Mouse (Mus musculus) left cerebral cortex, postnatal 10 days (tissue): ENCODE measurements around the gene Upk3a. TPM values are rescaled to one million over a fixed set of nuclear protein-coding genes. Genes with fewer than 3 reads are reported as not detected.

Experiments used
- DNase-seq, 2 experiments: peaks; one replicate each; pipeline ENCODE4 v3.0.0; 2021 to 2022; ENCODE audit warnings: low spot score in 2 of 2, mixed read lengths in 1 of 2; ENCODE audit errors: extremely low spot score in 1 of 2
- intact Hi-C: fragments of 180-260 bp; cut with DNase I; formaldehyde crosslinking; loops from one replicate; pipeline ENCODE4 v1.15.1; 2025
- total RNA-seq, 2 experiments: library from RNA; stranded (reverse); gene quantifications; 2 replicates each; pipeline ENCODE4 v1.2.3; 2021

Gene Upk3a
- total RNA-seq = under 1 TPM; 0.32 to 0.65 TPM

GRCm38 (mm10) chr15:85016951-85017664 is at the start of gene Upk3a:
Gene Upk3a (plus strand): TSS chr15:85017141.
- intact Hi-C loops = no loop called here

GRCm38 (mm10) chr15:84968534-84968933 is 48.4 kb upstream of the Upk3a start:
- intact Hi-C loops = no loop called here
- no peak for DNase-seq

More at GRCm38 (mm10) chr15:85016951-85017664, at the start of gene Upk3a:
- DNase-seq = no peak

- intact Hi-C loops = no loop called here
- peak in 1 of 2 experiments; percentile 59 for DNase-seq
These were observed 43.9 kb upstream of the Upk3a start for GRCm38 (mm10) chr15:84972860-84973543.

GRCm38 (mm10) chr15:84973544-84973871 is 43.4 kb upstream of the Upk3a start:
- no peak for DNase-seq
- intact Hi-C loops = no loop called here

- DNase-seq = peak in 1 of 2 experiments; percentile 69
- intact Hi-C loops = no loop called here
These were observed 41.2 kb upstream of the Upk3a start for GRCm38 (mm10) chr15:84975729-84976128.

- intact Hi-C loops = no loop called here
- DNase-seq = peak in 1 of 2 experiments; percentile 54
These were observed 35.2 kb upstream of the Upk3a start for GRCm38 (mm10) chr15:84981609-84982313.

GRCm38 (mm10) chr15:84982888-84983287 is 34.1 kb upstream of the Upk3a start:
- DNase-seq = no peak
- intact Hi-C loops = no loop called here

GRCm38 (mm10) chr15:84983721-84984120 is 33.2 kb upstream of the Upk3a start:
- DNase-seq = no peak
- intact Hi-C loops = no loop called here

GRCm38 (mm10) chr15:84985516-84986160 is 31.3 kb upstream of the Upk3a start:
- intact Hi-C loops = no loop called here
- no peak for DNase-seq

- intact Hi-C loops = no loop called here
- no peak for DNase-seq
These were observed 30.5 kb upstream of the Upk3a start for GRCm38 (mm10) chr15:84986171-84987019.

- DNase-seq = peak in 1 of 2 experiments; percentile 71
- intact Hi-C loops = no loop called here
These were observed 29.7 kb upstream of the Upk3a start for GRCm38 (mm10) chr15:84987020-84987815.

GRCm38 (mm10) chr15:84987874-84988825 is 28.8 kb upstream of the Upk3a start, which contains the start of gene 5031439G07Rik:
Gene 5031439G07Rik (minus strand): TSS chr15:84988551.
- intact Hi-C loops = no loop called here
- peak; percentile 86 to 96 for DNase-seq

- no peak for DNase-seq
- intact Hi-C loops = no loop called here
These were observed 27.8 kb upstream of the Upk3a start for GRCm38 (mm10) chr15:84989098-84989497.

- no peak for DNase-seq
- intact Hi-C loops = no loop called here
These were observed 27.2 kb upstream of the Upk3a start for GRCm38 (mm10) chr15:84989771-84990170.

GRCm38 (mm10) chr15:84994498-84994897 is 22.4 kb upstream of the Upk3a start:
- intact Hi-C loops = no loop called here

GRCm38 (mm10) chr15:84995041-84995440 is 21.9 kb upstream of the Upk3a start:
- intact Hi-C loops = loop anchor here (5.0 kb wide), 1 partner anchor 77 kb away; no protein-coding TSS in a partner anchor
- no peak for DNase-seq

More at GRCm38 (mm10) chr15:84994498-84994897, 22.4 kb upstream of the Upk3a start:
- DNase-seq = no peak
